In the genomic region with DNA sequence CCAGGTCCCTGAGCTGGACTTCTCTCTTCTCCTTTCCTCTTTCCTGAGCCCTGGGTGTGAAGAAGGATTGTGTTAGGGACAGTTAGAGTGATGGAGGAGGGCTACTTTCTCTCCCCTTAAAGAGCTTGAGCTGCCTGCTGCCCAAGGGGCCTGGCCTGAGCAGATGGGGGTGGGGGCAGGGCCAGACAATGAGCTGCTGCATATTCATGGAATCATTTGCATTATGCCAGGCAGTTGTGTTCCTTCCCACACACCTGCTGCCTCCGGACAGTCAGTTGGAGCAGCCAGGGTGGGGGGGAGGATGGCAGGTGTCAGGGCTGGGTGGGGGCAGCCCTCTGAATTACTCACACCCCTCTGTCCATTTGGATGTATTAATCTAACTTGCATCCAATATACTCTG, we compare ENCODE assay signal across 14 mouse cellular contexts. TPM values are rescaled to one million over a fixed set of nuclear protein-coding genes. Genes with fewer than 3 reads are reported as not detected.
A peak's percentile ranks its signal among the peaks of the same experiment; 100 is the strongest.
DNase-seq lines count a peak whose midpoint lies in the region; ATAC-seq lines count a peak whose summit lies in the region.
"Had no signal": no experiment of that assay in that cellular context is flagged by ENCODE, and none has a peak within 500 bp of the region (broad histone marks: within the 10 kb centered on the region; RNA-seq: fewer than 3 reads in every experiment).

No protein-coding gene starts in this region.

- peak; percentile 34 for DNase-seq in testis, postnatal 10 days (ENCODE audit: low spot score)
- no peak for DNase-seq in testis, postnatal 14 days (ENCODE audit: low spot score)
- DNase-seq in forebrain, embryonic 14.5 days (ENCODE audit: low spot score): peak; percentile 73
- DNase-seq in midbrain, embryonic 11.5 days (ENCODE audit: low spot score, missing footprints): peak; percentile 92
- no peak for DNase-seq in adipocyte (ENCODE audit: low spot score)
- no peak for DNase-seq in gastrocnemius, postnatal 4 days (ENCODE audit: low spot score in 2 of 2)
- DNase-seq: cerebellum, adult 9-11 months; kidney, adult 11 months; lung, adult 18-20 months had no signal

- H3K4me3 ChIP-seq in forebrain, embryonic 14.5 days (ENCODE audit: low read depth, low read length): no peak overlapping the region
- no peak overlapping the region for H3K4me3 ChIP-seq in midbrain, embryonic 11.5 days (ENCODE audit: low read depth, low read length)
- no peak overlapping the region for H3K4me3 ChIP-seq in heart, embryonic 11.5 days (ENCODE audit: low read depth, low read length)
- H3K4me3 ChIP-seq: heart, embryonic 13.5 days had no signal

- peak overlapping the region; percentile 41; the same call in 1 of the 2 replicates for H3K9ac ChIP-seq in forebrain, embryonic 14.5 days (ENCODE audit: low read length)
- H3K9ac ChIP-seq in midbrain, embryonic 11.5 days (ENCODE audit: low read length): peak overlapping the region; percentile 58
- no peak overlapping the region for H3K9ac ChIP-seq in heart, embryonic 11.5 days (ENCODE audit: low read depth, low read length)
- H3K9ac ChIP-seq: heart, embryonic 13.5 days had no signal

- peak; percentile 88 for ATAC-seq in forebrain, embryonic 14.5 days
- ATAC-seq in midbrain, embryonic 11.5 days (ENCODE audit: low FRiP score): peak; percentile 91
- ATAC-seq in heart, embryonic 11.5 days (replicated peaks; ENCODE audit: insufficient number of reproducible peaks, low FRiP score, low TSS enrichment): no peak

- no peaks in the 10 kb centered on the region for H3K27me3 ChIP-seq in forebrain, embryonic 14.5 days (replicated peaks; ENCODE audit: control insufficient read depth, insufficient read depth, low read length)
- H3K27me3 ChIP-seq in midbrain, embryonic 11.5 days (ENCODE audit: control insufficient read depth, insufficient read depth, low read length): no peaks in the 10 kb centered on the region
- H3K27me3 ChIP-seq in heart, embryonic 11.5 days (ENCODE audit: control insufficient read depth, insufficient read depth, low read length): no peaks in the 10 kb centered on the region

- H3K4me1 ChIP-seq in forebrain, embryonic 14.5 days (ENCODE audit: control insufficient read depth, insufficient read depth, low read length): peaks cover 20% of the 10 kb centered on the region
- peaks cover 32% of the 10 kb centered on the region for H3K4me1 ChIP-seq in midbrain, embryonic 11.5 days (ENCODE audit: control insufficient read depth, insufficient read depth, low read length)
- H3K4me1 ChIP-seq in heart, embryonic 11.5 days (ENCODE audit: control insufficient read depth, insufficient read depth, low read length): no peaks in the 10 kb centered on the region
- H3K4me1 ChIP-seq: heart, embryonic 13.5 days had no signal

- peak overlapping the region; percentile 37 for H3K4me2 ChIP-seq in forebrain, embryonic 14.5 days (ENCODE audit: low read length)
- peak overlapping the region; percentile 33 for H3K4me2 ChIP-seq in midbrain, embryonic 11.5 days
- no peak overlapping the region for H3K4me2 ChIP-seq in heart, embryonic 11.5 days
- H3K4me2 ChIP-seq: heart, embryonic 13.5 days had no signal

- H3K27ac ChIP-seq in forebrain, embryonic 14.5 days (ENCODE audit: low read depth, low read length): peak overlapping the region; percentile 81
- H3K27ac ChIP-seq in midbrain, embryonic 11.5 days (ENCODE audit: low read depth, low read length): peak overlapping the region; percentile 84
- no peak overlapping the region for H3K27ac ChIP-seq in heart, embryonic 11.5 days (ENCODE audit: low read depth, low read length)
- H3K27ac ChIP-seq: heart, embryonic 13.5 days had no signal

- H3K9me3 ChIP-seq in forebrain, embryonic 14.5 days (replicated peaks; ENCODE audit: control insufficient read depth, low read length): no peaks in the 10 kb centered on the region
- H3K9me3 ChIP-seq in midbrain, embryonic 11.5 days (ENCODE audit: control insufficient read depth, low read length): no peaks in the 10 kb centered on the region
- no peaks in the 10 kb centered on the region for H3K9me3 ChIP-seq in heart, embryonic 11.5 days (replicated peaks; ENCODE audit: control insufficient read depth, low read length)
- H3K9me3 ChIP-seq: heart, embryonic 13.5 days had no signal

- H3K36me3 ChIP-seq in forebrain, embryonic 14.5 days (ENCODE audit: control insufficient read depth, insufficient read depth, low read length): peaks cover 35% of the 10 kb centered on the region
- peaks cover 12% of the 10 kb centered on the region for H3K36me3 ChIP-seq in midbrain, embryonic 11.5 days (ENCODE audit: control insufficient read depth, insufficient read depth, low read length)
- H3K36me3 ChIP-seq in heart, embryonic 11.5 days (ENCODE audit: control insufficient read depth, insufficient read depth, low read length): no peaks in the 10 kb centered on the region
- H3K36me3 ChIP-seq: heart, embryonic 13.5 days had no signal

- 0% methylated on average over 1 of the region's 1 CpGs for WGBS in forebrain, embryonic 14.5 days
- WGBS in midbrain, embryonic 11.5 days: 0% methylated on average over 1 of the region's 1 CpGs
- WGBS in heart, embryonic 11.5 days (ENCODE audit: insufficient replicate concordance): 47% methylated on average over 1 of the region's 1 CpGs

RNA-seq across cellular contexts. Expression of gene Nova2, which starts 16.7 kb away (rescaled TPM):
- polyA plus RNA-seq in forebrain, embryonic 14.5 days (2014; fragmentation: Nextera tagmentation; extraction: Ambion mirVana): 13.1 and 15.7 TPM in 2 replicates
- 9.1 and 9.8 TPM in 2 replicates for polyA plus RNA-seq in midbrain, embryonic 11.5 days (2014; fragmentation: Nextera tagmentation; extraction: Ambion mirVana)
- 1 to 10 TPM; 4.0 to 4.2 TPM for total RNA-seq in gastrocnemius, postnatal 4 days (2021)
- 0.77 and 0.93 TPM in 2 replicates for polyA plus RNA-seq in heart, embryonic 11.5 days (2014; fragmentation: Nextera tagmentation; extraction: Ambion mirVana)

RNA-seq across cellular contexts. Expression of gene Ccdc61, which starts 32.2 kb away (rescaled TPM):
- 17.4 and 19.0 TPM in 2 replicates for polyA plus RNA-seq in forebrain, embryonic 14.5 days (2014; fragmentation: Nextera tagmentation; extraction: Ambion mirVana)
- 23.0 and 28.3 TPM in 2 replicates for polyA plus RNA-seq in midbrain, embryonic 11.5 days (2014; fragmentation: Nextera tagmentation; extraction: Ambion mirVana)
- total RNA-seq in gastrocnemius, postnatal 4 days (2021): 10 to 100 TPM; 12.5 to 15.7 TPM
- 12.1 and 19.8 TPM in 2 replicates for polyA plus RNA-seq in heart, embryonic 11.5 days (2014; fragmentation: Nextera tagmentation; extraction: Ambion mirVana)

RNA-seq across cellular contexts. Expression of gene Nanos2, which starts 44.8 kb away (rescaled TPM):
- polyA plus RNA-seq in forebrain, embryonic 14.5 days (2014; fragmentation: Nextera tagmentation; extraction: Ambion mirVana): 0.18 and 0.49 TPM in 2 replicates
- polyA plus RNA-seq in midbrain, embryonic 11.5 days (2014; fragmentation: Nextera tagmentation; extraction: Ambion mirVana): 0.10 TPM in 2 replicates
- not detected for total RNA-seq in gastrocnemius, postnatal 4 days (2021)
- not detected in 2 replicates for polyA plus RNA-seq in heart, embryonic 11.5 days (2014; fragmentation: Nextera tagmentation; extraction: Ambion mirVana)
- total RNA-seq: adrenal gland, adult 18-20 months; MEL had no signal
- polyA plus RNA-seq: heart, embryonic 13.5 days; small intestine, adult 2 months had no signal

RNA-seq across cellular contexts. Expression of gene Mypop, which starts 48.7 kb away (rescaled TPM):
- polyA plus RNA-seq in forebrain, embryonic 14.5 days (2014; fragmentation: Nextera tagmentation; extraction: Ambion mirVana): 3.6 and 3.9 TPM in 2 replicates
- polyA plus RNA-seq in midbrain, embryonic 11.5 days (2014; fragmentation: Nextera tagmentation; extraction: Ambion mirVana): 3.7 and 4.0 TPM in 2 replicates
- 1 to 10 TPM; 3.2 to 3.7 TPM for total RNA-seq in gastrocnemius, postnatal 4 days (2021)
- 2.1 and 2.2 TPM in 2 replicates for polyA plus RNA-seq in heart, embryonic 11.5 days (2014; fragmentation: Nextera tagmentation; extraction: Ambion mirVana)

Comparison
In these comparisons a context has a peak if more than half of its experiments do, and no peak if none do; other contexts are left out.
1. DNase-seq: peak in testis, postnatal 10 days (single experiment), forebrain, embryonic 14.5 days (single experiment) and midbrain, embryonic 11.5 days (single experiment); none in testis, postnatal 14 days (single experiment), adipocyte (single experiment) and gastrocnemius, postnatal 4 days (0 of 2).